Mouse (Mus musculus) stomach, embryonic 16.5 days (tissue): ENCODE measurements around the gene Serpinc1. TPM values are rescaled to one million over a fixed set of nuclear protein-coding genes. Genes with fewer than 3 reads are reported as not detected.
"Not testable (repeated sequence)": the region's sequence is repeated elsewhere in the genome, so short reads cannot be mapped to it uniquely, and the experiment has no call there.

Experiments
- ATAC-seq: fragments of 200-750 bp; cut with Nextera tagmentation; 2 replicates; pipeline ENCODE4 v1.8.0; 2017; ENCODE audit warnings: moderate number of reproducible peaks, moderate TSS enrichment; ENCODE audit not compliant: insufficient read depth, low FRiP score
- H3K27ac ChIP-seq: fragments of 300-500 bp; sonication (generic); 2 replicates; pipeline ENCODE4 v1.5.1; 2014; ENCODE audit warnings: low read length
- H3K27me3 ChIP-seq: fragments of 300-500 bp; sonication (generic); 2 replicates; pipeline ENCODE4 v1.6.1; 2014; ENCODE audit warnings: low read length, control low read depth, mixed read lengths; ENCODE audit not compliant: control insufficient read depth, insufficient read depth
- H3K36me3 ChIP-seq: fragments of 300-500 bp; sonication (generic); 2 replicates; pipeline ENCODE4 v1.6.1; 2014; ENCODE audit warnings: low read length; ENCODE audit not compliant: control insufficient read depth, insufficient read depth
- H3K4me1 ChIP-seq: fragments of 300-500 bp; sonication (generic); 2 replicates; pipeline ENCODE4 v1.6.1; 2014; ENCODE audit warnings: low read length, control low read depth, mixed read lengths; ENCODE audit not compliant: control insufficient read depth, insufficient read depth
- H3K4me2 ChIP-seq: fragments of 300-500 bp; sonication (generic); 2 replicates; pipeline ENCODE4 v1.6.1; 2014; ENCODE audit warnings: low read depth, low read length, mixed read lengths
- H3K4me3 ChIP-seq: fragments of 300-500 bp; sonication (generic); replicated peaks from 2 replicates; pipeline ENCODE4 v1.5.1; 2014; ENCODE audit warnings: mild to moderate bottlenecking, low read length
- H3K9ac ChIP-seq: fragments of 300-500 bp; sonication (generic); 2 replicates; pipeline ENCODE4 v1.6.1; 2014; ENCODE audit warnings: low read length
- H3K9me3 ChIP-seq: fragments of 300-500 bp; sonication (generic); replicated peaks from 2 replicates; pipeline ENCODE4 v1.6.1; 2016; ENCODE audit warnings: low read length, control low read depth; ENCODE audit not compliant: control insufficient read depth
- WGBS: fragments of 180-500 bp; shearing (Covaris S2); extraction: QIAGEN DNeasy Blood & Tissue Kit; methylation state at CpG from one replicate; pipeline ENCODE4 v1.1.7; 2014; 5-methylcytosine and 5-hydroxymethylcytosine counted together
- polyA plus RNA-seq: library from polyadenylated mRNA; unstranded; fragments of >200 nt; fragmentation: Nextera tagmentation; extraction: Ambion mirVana; gene quantifications from 2 replicates; pipeline ENCODE4 v1.2.1, GENCODE M21; 2015

The Serpinc1 gene
- polyA plus RNA-seq, 1 experiment from 2014 or later = 40.6 TPM

DNA sequence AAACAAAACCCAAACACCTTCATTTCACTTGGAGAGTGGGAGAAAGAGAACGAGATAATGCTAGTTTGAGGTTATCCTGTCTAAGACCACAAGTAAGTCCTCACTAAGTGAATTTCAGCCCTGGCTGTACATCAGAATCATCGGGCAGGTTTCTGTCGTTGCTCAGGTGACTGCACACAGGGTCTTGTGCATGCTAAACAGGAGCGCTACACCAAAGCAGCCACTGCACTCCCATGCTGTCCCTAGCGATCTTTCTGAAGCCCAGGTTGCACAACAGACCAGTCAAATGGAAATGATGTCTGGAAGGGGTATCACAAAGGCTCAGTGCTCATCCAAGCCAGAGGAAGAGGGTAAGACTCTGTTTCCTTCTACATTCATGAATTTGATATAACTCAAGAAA is 28.1 kb downstream of the Serpinc1 start:
- WGBS = 84% methylated on average over 5 of the region's 5 CpGs
- Histone ChIP-seq H3K9me3 (no peaks in the 10 kb centered on the region), H3K36me3 (no peaks in the 10 kb centered on the region), H3K27me3 (no peaks in the 10 kb centered on the region), H3K4me1 (no peaks in the 10 kb centered on the region), H3K4me2 (no peak overlapping the region), H3K9ac (no peak overlapping the region), H3K4me3 (no peak overlapping the region), H3K27ac (no peak overlapping the region)
- ATAC-seq = no peak

DNA sequence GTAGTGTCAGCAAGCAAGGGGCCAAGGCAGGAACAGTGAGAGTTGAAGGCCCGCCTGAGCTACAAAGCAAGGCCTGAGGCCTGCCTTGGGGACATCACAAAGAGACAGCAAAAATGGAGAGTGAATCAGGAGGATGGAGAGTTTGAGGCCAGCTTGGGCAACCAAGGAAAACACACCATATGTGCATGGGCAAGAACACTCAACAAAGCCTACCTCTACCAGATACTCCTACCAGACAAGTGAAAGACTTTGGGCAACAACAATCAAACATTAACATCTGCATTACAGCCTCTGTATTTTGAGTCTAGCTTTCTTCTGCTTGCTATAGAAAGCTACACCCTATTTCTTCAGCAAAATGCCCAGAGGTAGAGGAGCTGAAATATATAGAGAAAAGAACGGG is 29.7 kb downstream of the Serpinc1 start:
- Histone ChIP-seq H3K27ac (no peak overlapping the region), H3K9me3 (no peaks in the 10 kb centered on the region), H3K9ac (no peak overlapping the region), H3K4me2 (no peak overlapping the region), H3K4me3 (no peak overlapping the region), H3K36me3 (no peaks in the 10 kb centered on the region), H3K27me3 (no peaks in the 10 kb centered on the region), H3K4me1 (no peaks in the 10 kb centered on the region)
- no peak for ATAC-seq
- WGBS = 91% methylated on average over 2 of the region's 2 CpGs

GRCm38 (mm10) chr1:161010436-161010835 is 32.1 kb downstream of the Serpinc1 start:
- no peak for ATAC-seq
- H3K27me3 ChIP-seq = no peaks in the 10 kb centered on the region
- H3K36me3 ChIP-seq = no peaks in the 10 kb centered on the region; the same call in 1 of the 2 replicates
- H3K4me3 ChIP-seq = no peak overlapping the region
- H3K4me1 ChIP-seq = no peaks in the 10 kb centered on the region
- no peak overlapping the region for H3K9ac ChIP-seq
- WGBS = 77% methylated on average over 4 of the region's 4 CpGs
- no peak overlapping the region for H3K27ac ChIP-seq
- no peaks in the 10 kb centered on the region for H3K9me3 ChIP-seq
- H3K4me2 ChIP-seq = no peak overlapping the region

GRCm38 (mm10) chr1:161016378-161016777 is 38.0 kb downstream of the Serpinc1 start:
- ATAC-seq = no peak
- Histone ChIP-seq H3K4me1 (no peaks in the 10 kb centered on the region), H3K9me3 (no peaks in the 10 kb centered on the region), H3K27me3 (no peaks in the 10 kb centered on the region), H3K36me3 (peaks cover 5% of the 10 kb centered on the region; the same call in 1 of the 2 replicates), H3K4me3 (no peak overlapping the region), H3K9ac (no peak overlapping the region), H3K27ac (no peak overlapping the region), H3K4me2 (no peak overlapping the region)
- 81% methylated on average over 2 of the region's 2 CpGs for WGBS

DNA sequence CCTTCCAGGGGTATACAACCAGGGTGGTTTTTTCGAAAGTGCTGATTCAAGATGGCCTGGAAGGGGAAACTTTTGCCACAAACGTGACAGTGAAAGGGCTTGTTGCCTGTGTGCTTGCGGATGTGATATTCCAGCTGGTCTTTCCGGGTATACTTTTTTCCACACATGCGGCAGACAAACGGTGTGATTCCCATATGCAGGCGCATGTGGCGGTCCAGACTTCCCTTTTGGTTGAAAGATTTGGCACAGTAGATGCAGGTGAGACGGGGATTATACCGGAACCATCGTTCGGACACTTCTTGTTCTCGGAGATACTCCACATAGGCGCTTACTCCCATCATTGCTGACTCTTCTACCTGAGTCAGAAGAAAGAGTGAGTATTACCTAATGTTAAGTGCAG is 41.7 kb downstream of the Serpinc1 start:
- Histone ChIP-seq H3K36me3 (0 out of 2 replicates have a peak, but pooled peaks cover 5% of the 10 kb centered on the region), H3K27me3 (no peaks in the 10 kb centered on the region), H3K4me3 (no peak overlapping the region), H3K4me2 (no peak overlapping the region), H3K9ac (no peak overlapping the region), H3K9me3 (no peaks in the 10 kb centered on the region), H3K27ac (no peak overlapping the region), H3K4me1 (no peaks in the 10 kb centered on the region)
- no peak for ATAC-seq
- WGBS = 95% methylated on average over 14 of the region's 14 CpGs

DNA sequence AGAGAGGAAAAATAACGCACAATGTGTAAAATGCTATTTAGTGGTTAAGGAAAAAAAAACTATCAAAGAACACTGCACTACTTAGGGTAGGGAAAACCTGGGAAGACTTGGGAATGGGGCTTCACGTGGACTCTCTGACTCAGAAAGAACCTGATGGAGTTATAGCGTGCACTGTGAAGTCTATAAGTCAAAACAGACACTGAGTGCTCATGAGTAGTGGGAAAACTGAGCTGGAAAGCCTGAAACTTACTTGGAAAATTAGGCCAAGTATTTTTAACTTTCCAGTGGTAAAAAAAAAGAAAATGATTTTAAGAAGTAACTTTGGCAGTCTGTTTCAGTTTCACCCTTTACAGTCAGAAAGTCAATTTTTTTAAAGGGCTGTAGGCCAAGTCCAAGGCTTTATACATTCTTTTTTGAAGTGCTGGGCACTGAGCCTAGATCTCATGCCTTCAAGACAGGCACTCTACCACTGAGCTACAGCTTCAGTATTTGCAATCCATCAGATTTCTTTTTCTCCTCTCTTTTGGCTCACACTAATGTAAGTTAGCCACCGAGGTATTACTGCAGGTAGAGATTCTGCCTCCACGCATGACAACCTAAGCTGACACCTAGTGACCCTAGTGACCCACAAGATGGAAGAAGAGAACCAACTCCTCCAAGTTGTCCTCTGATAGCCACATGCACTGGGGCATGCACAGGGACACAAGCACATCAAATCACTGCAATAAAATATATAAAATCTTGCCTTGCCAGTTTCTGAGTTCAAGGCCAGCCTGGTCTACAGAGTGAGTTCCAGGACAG is 47.2 kb downstream of the Serpinc1 start:
- H3K27me3 ChIP-seq = no peaks in the 10 kb centered on the region
- no peak overlapping the region for H3K9ac ChIP-seq
- 71% methylated on average over 5 of the region's 5 CpGs for WGBS
- H3K27ac ChIP-seq = no peak overlapping the region
- no peaks in the 10 kb centered on the region for H3K9me3 ChIP-seq
- H3K4me1 ChIP-seq = no peaks in the 10 kb centered on the region
- peak; percentile 62 for ATAC-seq
- H3K4me2 ChIP-seq = no peak overlapping the region
- H3K36me3 ChIP-seq = no peaks in the 10 kb centered on the region
- no peak overlapping the region for H3K4me3 ChIP-seq

- Histone ChIP-seq H3K4me1 (no peaks in the 10 kb centered on the region), H3K9ac (no peak overlapping the region), H3K27ac (no peak overlapping the region), H3K9me3 (no peaks in the 10 kb centered on the region), H3K36me3 (peaks cover 8% of the 10 kb centered on the region), H3K4me2 (no peak overlapping the region), H3K4me3 (no peak overlapping the region), H3K27me3 (no peaks in the 10 kb centered on the region)
- WGBS = 86% methylated on average over 2 of the region's 2 CpGs
- no peak for ATAC-seq
Observed at GRCm38 (mm10) chr1:161027196-161027595, 48.8 kb downstream of the Serpinc1 start.

DNA sequence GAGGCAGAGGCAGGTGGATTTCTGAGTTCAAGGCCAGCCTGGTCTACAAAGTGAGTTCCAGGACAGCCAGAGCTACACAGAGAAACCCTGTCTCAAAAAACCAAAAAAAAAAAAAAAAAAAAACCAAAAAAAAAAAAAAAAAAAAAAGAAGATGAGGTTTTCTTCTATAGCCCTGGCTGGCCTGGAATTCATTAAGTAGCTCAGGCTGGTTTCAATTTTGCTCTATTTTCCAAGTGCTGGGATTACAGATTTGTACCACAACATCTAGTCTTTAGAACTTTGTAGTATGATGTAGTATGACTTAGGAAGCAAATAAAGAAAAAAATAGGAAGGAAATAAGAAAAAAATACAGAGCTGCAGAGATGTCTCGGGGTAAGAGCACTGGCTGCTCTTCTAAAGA is 50.0 kb downstream of the Serpinc1 start:
- not testable (repeated sequence) for ATAC-seq, H3K4me3 ChIP-seq, H3K4me1 ChIP-seq, H3K9me3 ChIP-seq, H3K4me2 ChIP-seq, H3K27me3 ChIP-seq, H3K27ac ChIP-seq, H3K9ac ChIP-seq, H3K36me3 ChIP-seq
- WGBS = 97% methylated on average over 1 of the region's 1 CpGs

DNA sequence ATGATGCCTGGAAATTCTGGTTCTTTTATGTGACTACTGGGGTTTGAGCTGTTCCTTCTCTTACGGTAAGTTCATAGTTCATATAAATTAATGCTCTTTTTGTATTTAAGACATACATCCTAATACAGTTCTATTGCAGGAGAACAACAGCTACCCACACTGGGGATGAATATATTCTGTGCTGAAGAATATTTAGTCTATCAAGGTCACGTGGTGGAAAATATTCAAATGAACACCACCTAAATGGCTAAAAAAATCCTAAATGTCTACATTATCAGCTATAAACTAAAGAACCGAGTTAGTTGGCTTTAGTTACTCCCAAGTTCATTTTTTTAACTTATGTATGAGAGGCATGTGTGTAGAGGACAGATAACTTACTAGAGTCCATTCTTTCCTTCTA is 51.7 kb downstream of the Serpinc1 start:
- Histone ChIP-seq H3K9me3 (no peaks in the 10 kb centered on the region), H3K4me3 (no peak overlapping the region), H3K4me1 (peaks cover 9% of the 10 kb centered on the region; the same call in 1 of the 2 replicates), H3K27me3 (no peaks in the 10 kb centered on the region), H3K9ac (no peak overlapping the region), H3K36me3 (peaks cover 8% of the 10 kb centered on the region), H3K27ac (no peak overlapping the region), H3K4me2 (no peak overlapping the region)
- WGBS = 87% methylated on average over 3 of the region's 3 CpGs
- no peak for ATAC-seq
